Mouse (Mus musculus): Measurements from ENCODE around the gene Tymp. TPM values are rescaled to one million over a fixed set of nuclear protein-coding genes. Genes with fewer than 3 reads are reported as not detected.

Tymp gene
- polyA plus RNA-seq, 1 experiment from 2014 or later = 2.1 TPM

- H3K4me1 ChIP-seq (ENCODE audit: insufficient read depth, low read depth, low read length) = peaks cover 5% of the 10 kb centered on the region; the same call in 1 of the 2 replicates
- no peaks in the 10 kb centered on the region for H3K27me3 ChIP-seq (replicated peaks; ENCODE audit: insufficient read depth, low read length)
- H3K36me3 ChIP-seq (ENCODE audit: insufficient read depth, low read length) = peaks cover 16% of the 10 kb centered on the region
- H3K9ac ChIP-seq (replicated peaks; ENCODE audit: low read depth) = peak overlapping the region; percentile 72
- no peaks in the 10 kb centered on the region for H3K9me3 ChIP-seq (ENCODE audit: low read length)
- ATAC-seq (no peak), DNase-seq (ENCODE audit: low spot score) (no peak)
- peak overlapping the region; percentile 71 for H3K4me2 ChIP-seq (replicated peaks; ENCODE audit: low read depth, low read length)
- TF ChIP-seq CTCF (IDR thresholded peaks at IDR 0.05) (no peak), EP300 (IDR thresholded peaks at IDR 0.05) (no peak)
- H3K4me3 ChIP-seq (ENCODE audit: low read depth, low read length) = peak overlapping the region; percentile 84; the same call in 1 of the 2 replicates
- WGBS = 73% methylated on average over 7 of the region's 7 CpGs
- peak overlapping the region; percentile 78; the same call in 1 of the 2 replicates for H3K27ac ChIP-seq (ENCODE audit: low read length)
These were observed 22.4 kb downstream of the Tymp start for GRCm38 (mm10) chr15:89354455-89354854.

- Histone ChIP-seq H3K4me2 (replicated peaks; ENCODE audit: low read depth, low read length) (no peak overlapping the region), H3K9ac (replicated peaks; ENCODE audit: low read depth) (no peak overlapping the region; the same call in 1 of the 2 replicates), H3K4me1 (ENCODE audit: insufficient read depth, low read depth, low read length) (peaks cover 5% of the 10 kb centered on the region; the same call in 1 of the 2 replicates), H3K27ac (ENCODE audit: low read length) (no peak overlapping the region), H3K36me3 (ENCODE audit: insufficient read depth, low read length) (peaks cover 16% of the 10 kb centered on the region), H3K9me3 (ENCODE audit: low read length) (no peaks in the 10 kb centered on the region), H3K27me3 (replicated peaks; ENCODE audit: insufficient read depth, low read length) (no peaks in the 10 kb centered on the region), H3K4me3 (ENCODE audit: low read depth, low read length) (no peak overlapping the region)
- TF ChIP-seq CTCF (IDR thresholded peaks at IDR 0.05) (no peak), EP300 (IDR thresholded peaks at IDR 0.05) (no peak)
- no peak for ATAC-seq
- WGBS = 92% methylated on average over 16 of the region's 16 CpGs
- no peak for DNase-seq (ENCODE audit: low spot score)
These were observed 23.0 kb downstream of the Tymp start for GRCm38 (mm10) chr15:89353837-89354236.

GRCm38 (mm10) chr15:89352795-89353194 is 24.0 kb downstream of the Tymp start:
- no peak for ATAC-seq
- peaks cover 16% of the 10 kb centered on the region for H3K36me3 ChIP-seq (ENCODE audit: insufficient read depth, low read length)
- 96% methylated on average over 12 of the region's 12 CpGs for WGBS
- no peaks in the 10 kb centered on the region for H3K27me3 ChIP-seq (replicated peaks; ENCODE audit: insufficient read depth, low read length)
- H3K4me3 ChIP-seq (ENCODE audit: low read depth, low read length) = no peak overlapping the region
- TF ChIP-seq EP300 (IDR thresholded peaks at IDR 0.05) (no peak), CTCF (IDR thresholded peaks at IDR 0.05) (no peak)
- peaks cover 5% of the 10 kb centered on the region; the same call in 1 of the 2 replicates for H3K4me1 ChIP-seq (ENCODE audit: insufficient read depth, low read depth, low read length)
- H3K4me2 ChIP-seq (replicated peaks; ENCODE audit: low read depth, low read length) = no peak overlapping the region
- H3K9ac ChIP-seq (replicated peaks; ENCODE audit: low read depth) = no peak overlapping the region
- no peak for DNase-seq (ENCODE audit: low spot score)
- no peaks in the 10 kb centered on the region for H3K9me3 ChIP-seq (ENCODE audit: low read length)
- no peak overlapping the region for H3K27ac ChIP-seq (ENCODE audit: low read length)

- H3K36me3 ChIP-seq (ENCODE audit: insufficient read depth, low read length) = peaks cover 16% of the 10 kb centered on the region
- 92% methylated on average over 14 of the region's 14 CpGs for WGBS
- ATAC-seq = no peak
These were observed 24.8 kb downstream of the Tymp start for GRCm38 (mm10) chr15:89352054-89352453.

GRCm38 (mm10) chr15:89351302-89351701 is 25.5 kb downstream of the Tymp start:
- H3K9ac ChIP-seq (replicated peaks; ENCODE audit: low read depth) = no peak overlapping the region
- no peak overlapping the region for H3K4me2 ChIP-seq (replicated peaks; ENCODE audit: low read depth, low read length)
- ATAC-seq (no peak), DNase-seq (ENCODE audit: low spot score) (no peak)
- H3K27ac ChIP-seq (ENCODE audit: low read length) = peak overlapping the region; percentile 43; the same call in 1 of the 2 replicates
- no peak overlapping the region for H3K4me3 ChIP-seq (ENCODE audit: low read depth, low read length)
- H3K27me3 ChIP-seq (replicated peaks; ENCODE audit: insufficient read depth, low read length) = no peaks in the 10 kb centered on the region
- H3K36me3 ChIP-seq (ENCODE audit: insufficient read depth, low read length) = peaks cover 16% of the 10 kb centered on the region
- H3K4me1 ChIP-seq (ENCODE audit: insufficient read depth, low read depth, low read length) = no peaks in the 10 kb centered on the region; the same call in 1 of the 2 replicates
- no peak for TF ChIP-seq EP300 (IDR thresholded peaks at IDR 0.05)
- no peak for TF ChIP-seq CTCF (IDR thresholded peaks at IDR 0.05)
- H3K9me3 ChIP-seq (ENCODE audit: low read length) = no peaks in the 10 kb centered on the region
- WGBS = 86% methylated on average over 15 of the region's 15 CpGs

More at GRCm38 (mm10) chr15:89352054-89352453, 24.8 kb downstream of the Tymp start:
- no peak for DNase-seq (ENCODE audit: low spot score)
- TF ChIP-seq CTCF (IDR thresholded peaks at IDR 0.05) (no peak), EP300 (IDR thresholded peaks at IDR 0.05) (no peak)
- Histone ChIP-seq H3K9me3 (ENCODE audit: low read length) (no peaks in the 10 kb centered on the region), H3K9ac (replicated peaks; ENCODE audit: low read depth) (no peak overlapping the region), H3K27me3 (replicated peaks; ENCODE audit: insufficient read depth, low read length) (no peaks in the 10 kb centered on the region), H3K27ac (ENCODE audit: low read length) (no peak overlapping the region), H3K4me1 (ENCODE audit: insufficient read depth, low read depth, low read length) (peaks cover 2% of the 10 kb centered on the region; the same call in 1 of the 2 replicates), H3K4me2 (replicated peaks; ENCODE audit: low read depth, low read length) (no peak overlapping the region), H3K4me3 (ENCODE audit: low read depth, low read length) (no peak overlapping the region)

- Histone ChIP-seq H3K4me3 (ENCODE audit: low read depth, low read length) (no peak overlapping the region), H3K4me2 (replicated peaks; ENCODE audit: low read depth, low read length) (no peak overlapping the region), H3K4me1 (ENCODE audit: insufficient read depth, low read depth, low read length) (no peaks in the 10 kb centered on the region; the same call in 1 of the 2 replicates), H3K9ac (replicated peaks; ENCODE audit: low read depth) (no peak overlapping the region), H3K36me3 (ENCODE audit: insufficient read depth, low read length) (peaks cover 16% of the 10 kb centered on the region), H3K27me3 (replicated peaks; ENCODE audit: insufficient read depth, low read length) (no peaks in the 10 kb centered on the region), H3K27ac (ENCODE audit: low read length) (peak overlapping the region; percentile 43), H3K9me3 (ENCODE audit: low read length) (no peaks in the 10 kb centered on the region)
- ATAC-seq = no peak; the same call in 1 of the 2 replicates
- 75% methylated on average over 5 of the region's 5 CpGs for WGBS
- TF ChIP-seq CTCF (IDR thresholded peaks at IDR 0.05) = no peak
- TF ChIP-seq EP300 (IDR thresholded peaks at IDR 0.05) = no peak
- no peak for DNase-seq (ENCODE audit: low spot score)
These were observed 26.4 kb downstream of the Tymp start for GRCm38 (mm10) chr15:89350447-89350846.
